Mouse (Mus musculus): ENCODE measurements around the gene Smad9.
"Not testable (repeated sequence)": the region's sequence is repeated elsewhere in the genome, so short reads cannot be mapped to it uniquely, and the experiment has no call there.

Smad9 gene

DNA sequence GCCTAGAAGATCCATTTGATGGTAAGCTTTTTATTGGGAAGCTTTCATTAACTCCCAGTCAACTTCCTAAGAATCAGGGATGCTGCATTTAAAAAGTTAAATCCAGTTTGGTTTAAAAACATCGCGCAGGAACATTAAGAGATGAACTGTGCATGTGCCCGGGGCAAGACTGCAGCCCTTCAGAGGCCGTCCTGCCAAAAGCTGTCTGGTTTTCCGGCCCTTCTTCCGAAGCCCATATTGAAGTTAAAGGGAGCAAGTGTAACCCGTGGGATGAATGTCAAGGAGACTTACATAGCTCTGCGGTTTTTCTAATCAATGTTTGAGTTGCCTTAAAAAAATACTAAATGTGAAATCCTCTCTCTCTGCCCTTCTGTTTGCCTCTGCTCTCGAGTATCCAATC lies 3.8 kb downstream of the Smad9 start:
- DNase-seq: no peak

DNA sequence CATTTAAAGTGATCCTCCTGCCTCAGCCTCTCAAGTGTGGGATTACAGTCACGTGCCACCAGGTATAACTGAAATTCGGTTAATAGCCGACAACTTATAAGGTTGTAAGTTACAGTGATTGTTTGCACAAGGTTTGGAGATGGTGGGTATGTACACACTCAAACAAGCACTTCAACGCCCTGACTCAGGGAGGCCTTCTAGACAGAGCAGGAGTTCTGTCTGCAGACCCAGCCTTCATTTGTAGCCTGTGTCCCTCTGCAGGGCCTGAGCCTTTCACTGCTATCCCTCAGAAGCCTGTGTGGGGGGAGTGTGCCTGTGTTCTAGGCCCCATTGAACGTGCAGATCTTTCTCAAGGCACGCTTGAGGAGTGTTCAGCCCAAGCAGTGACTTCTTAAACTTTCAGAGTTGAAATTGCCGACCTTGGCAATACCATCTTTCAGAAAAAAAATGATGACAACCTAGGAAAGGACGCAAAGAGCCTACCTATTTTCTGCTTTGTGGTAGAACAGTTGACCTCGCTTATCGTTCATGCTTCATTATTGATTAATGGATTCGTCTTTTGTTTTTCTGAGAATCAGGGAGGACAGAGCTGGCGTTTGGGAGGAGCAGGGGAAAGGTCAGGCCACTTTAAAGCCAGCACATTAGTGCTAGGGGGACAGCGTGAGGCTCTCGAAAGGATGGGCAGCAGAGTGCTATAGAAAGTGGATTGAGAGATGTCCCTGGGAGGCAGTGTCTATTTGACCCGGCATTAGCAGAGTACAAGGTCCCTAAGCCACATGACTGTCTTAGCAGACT lies 5.1 kb downstream of the Smad9 start:
- DNase-seq: no peak

DNA sequence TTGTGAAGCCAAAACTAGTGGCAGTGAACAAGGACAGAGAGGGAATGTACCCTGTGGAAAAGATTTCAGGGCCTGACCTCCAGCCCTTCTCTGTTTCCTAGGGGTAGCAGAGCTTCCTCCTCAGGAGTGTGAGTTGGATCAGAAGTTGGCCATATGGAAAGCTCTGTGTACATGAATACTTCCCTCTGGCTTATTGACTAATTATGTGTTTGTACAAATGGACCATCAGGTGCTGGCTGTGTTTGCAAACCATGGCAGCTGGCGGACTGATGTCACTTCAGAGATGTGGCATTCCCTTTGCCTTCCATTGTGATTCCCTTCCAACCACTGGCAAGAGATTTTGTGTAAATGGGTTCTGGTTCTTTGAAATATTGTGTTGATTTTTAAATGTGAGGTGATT lies 5.9 kb downstream of the Smad9 start:
- DNase-seq: peak; percentile 22 to 63

DNA sequence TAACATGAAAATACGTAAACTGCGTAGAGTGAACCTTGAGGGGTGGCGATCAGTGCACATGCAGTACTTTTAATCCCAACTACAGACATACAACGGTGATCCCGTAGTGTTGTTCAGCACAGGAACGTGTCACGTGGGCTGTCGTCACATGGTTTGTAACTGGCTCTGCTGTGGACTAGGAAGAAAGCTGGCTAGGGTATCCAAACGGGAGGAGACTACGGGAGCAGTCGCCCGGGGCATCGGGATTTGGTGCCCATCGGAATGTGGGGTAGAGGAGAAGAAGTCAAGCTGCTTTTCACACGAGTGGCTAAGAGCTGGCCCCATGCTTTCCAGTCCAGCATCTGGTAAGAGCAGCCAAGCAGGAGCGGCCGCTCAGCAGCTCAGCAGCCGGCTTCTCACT lies 9.0 kb downstream of the Smad9 start:
- DNase-seq: peak; percentile 18 to 49

DNA sequence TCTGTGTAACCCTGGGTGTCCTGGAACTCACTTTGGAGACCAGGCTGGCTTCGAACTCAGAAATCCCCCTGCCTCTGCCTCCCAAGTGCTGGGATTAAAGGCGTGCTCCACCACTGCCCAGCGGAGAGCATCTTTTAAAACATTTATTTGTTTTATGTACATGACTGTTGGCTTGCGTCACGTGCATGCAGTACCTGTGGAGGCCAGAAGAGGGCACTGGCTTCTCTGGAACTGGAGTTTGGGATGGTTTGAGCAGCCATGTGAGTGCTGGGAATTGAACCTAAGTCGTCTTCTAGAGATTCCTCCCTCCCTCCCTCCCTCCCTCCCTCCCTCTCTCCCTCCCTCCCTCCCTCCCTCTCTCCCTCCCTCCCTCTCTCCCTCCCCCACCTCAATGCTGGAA lies 10.1 kb downstream of the Smad9 start:
- not testable (repeated sequence) for DNase-seq

DNA sequence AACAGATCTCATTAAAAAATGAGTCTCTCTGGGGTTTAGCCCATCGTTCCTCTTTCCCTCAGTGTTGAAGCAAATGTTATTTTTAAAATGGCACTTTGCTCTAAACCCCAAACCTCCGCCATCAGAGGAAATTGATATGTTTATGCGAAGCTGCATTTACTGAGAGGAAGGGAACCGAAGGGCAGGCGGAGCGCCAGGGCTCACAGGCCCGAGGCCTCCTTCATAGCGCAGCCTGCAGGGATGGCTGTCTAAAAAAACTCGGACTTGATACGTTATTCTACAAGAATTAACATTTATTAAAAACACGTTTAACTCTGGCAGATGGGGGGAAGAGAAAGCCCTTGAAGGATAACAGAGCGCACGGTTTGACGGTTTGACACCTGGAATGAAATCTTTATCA lies 10.7 kb downstream of the Smad9 start:
- DNase-seq: no peak

DNA sequence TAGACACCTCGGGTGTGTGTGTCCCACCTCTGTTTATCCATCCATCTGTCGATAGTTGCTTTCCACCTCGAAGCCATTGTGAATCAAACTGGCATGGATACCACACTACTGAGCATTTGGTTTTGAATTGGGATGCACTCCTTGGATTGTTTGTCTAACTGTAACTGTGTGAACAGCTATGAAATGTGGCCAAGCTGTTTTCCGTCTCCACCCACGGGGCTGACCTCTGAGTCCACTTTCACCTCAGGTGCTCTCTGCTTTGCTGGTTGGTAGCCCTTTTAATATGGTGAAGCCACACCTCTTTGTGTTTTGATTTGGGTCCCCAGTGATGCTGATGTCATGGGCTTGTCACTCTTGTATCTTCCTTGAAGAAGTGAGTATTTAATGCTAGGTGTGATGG lies 11.4 kb downstream of the Smad9 start:
- DNase-seq: no peak

DNA sequence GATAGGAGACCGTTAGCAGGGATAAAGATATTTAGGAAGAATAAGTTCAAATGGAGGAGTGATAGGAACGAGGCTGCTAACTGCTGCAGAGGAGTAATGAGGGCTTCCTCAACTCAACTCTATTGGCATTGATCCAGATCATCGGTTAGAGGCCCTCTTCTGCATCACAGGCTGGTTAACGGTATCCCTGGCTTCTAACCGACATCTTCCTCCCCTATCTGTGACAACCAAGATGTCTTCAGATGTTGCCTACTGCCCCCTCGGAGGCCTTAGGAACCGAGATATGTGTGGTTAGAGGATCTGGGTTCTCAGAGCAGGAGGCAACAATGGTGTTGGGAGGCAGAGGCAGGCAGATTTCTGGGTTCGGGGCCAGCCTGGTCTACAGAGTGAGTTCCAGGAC lies 13.2 kb downstream of the Smad9 start:
- no peak for DNase-seq

DNA sequence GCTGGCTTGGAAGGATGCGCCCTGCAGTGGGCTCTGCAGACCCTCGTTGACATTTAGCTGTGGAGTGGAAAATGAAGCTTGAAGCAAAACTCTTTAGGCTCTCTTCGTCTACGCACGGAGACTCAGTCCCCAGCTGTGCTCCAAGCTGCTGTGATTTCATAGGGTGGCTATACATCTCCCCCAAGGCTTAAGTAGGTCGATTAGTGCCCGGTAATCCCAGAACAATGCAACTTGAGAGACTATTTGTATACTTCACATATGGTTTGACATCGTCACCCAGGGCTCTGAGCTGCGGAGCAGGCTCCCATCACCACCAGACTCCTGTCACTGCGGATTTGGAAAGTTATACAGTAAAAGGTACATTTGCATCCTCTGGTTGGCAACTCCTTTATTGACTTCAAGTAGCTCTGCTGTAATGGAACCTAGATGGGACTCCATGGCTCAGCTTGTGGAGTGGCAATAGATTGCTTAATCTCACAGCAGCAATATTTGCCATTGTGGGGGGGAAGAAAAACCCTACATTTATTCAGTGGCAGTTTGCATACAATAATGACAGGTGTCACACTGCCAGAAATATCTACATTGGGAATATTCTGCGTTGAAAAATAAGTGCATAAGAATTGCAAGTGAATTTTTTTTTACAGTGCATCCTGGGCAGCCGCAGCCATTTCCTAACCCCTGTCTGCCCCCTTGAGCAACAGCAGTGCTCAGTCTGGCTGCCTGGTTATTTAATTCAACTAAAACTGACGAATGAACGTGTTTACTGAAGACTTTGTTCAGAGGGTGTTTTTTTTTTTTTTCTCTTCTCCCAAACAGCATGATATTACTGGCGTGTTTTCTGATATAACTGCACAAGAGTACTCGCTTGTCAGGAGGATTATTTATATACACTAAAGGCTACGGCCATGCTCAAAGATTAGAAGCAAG lies 14.2 kb downstream of the Smad9 start:
- DNase-seq: no peak

DNA sequence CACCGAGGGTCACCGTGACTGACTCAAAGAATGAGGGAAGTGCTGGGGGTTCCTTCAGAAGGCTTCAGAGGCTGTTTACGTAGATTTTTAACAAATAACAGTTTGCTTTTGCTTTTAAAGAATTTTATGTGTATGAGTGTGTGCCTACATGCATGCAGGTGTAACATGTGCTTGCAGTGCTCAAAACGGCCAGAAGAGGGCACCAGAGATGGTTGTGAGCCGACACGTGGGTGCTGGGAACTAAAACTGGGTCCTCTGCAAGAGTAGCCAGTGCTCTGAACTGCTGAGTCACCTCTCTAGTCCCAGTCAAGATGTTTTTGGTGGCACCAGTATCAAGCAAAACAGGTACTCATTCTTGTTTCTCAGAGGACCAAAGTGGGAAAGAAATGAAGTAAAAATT lies 18.2 kb downstream of the Smad9 start:
- DNase-seq: no peak

DNA sequence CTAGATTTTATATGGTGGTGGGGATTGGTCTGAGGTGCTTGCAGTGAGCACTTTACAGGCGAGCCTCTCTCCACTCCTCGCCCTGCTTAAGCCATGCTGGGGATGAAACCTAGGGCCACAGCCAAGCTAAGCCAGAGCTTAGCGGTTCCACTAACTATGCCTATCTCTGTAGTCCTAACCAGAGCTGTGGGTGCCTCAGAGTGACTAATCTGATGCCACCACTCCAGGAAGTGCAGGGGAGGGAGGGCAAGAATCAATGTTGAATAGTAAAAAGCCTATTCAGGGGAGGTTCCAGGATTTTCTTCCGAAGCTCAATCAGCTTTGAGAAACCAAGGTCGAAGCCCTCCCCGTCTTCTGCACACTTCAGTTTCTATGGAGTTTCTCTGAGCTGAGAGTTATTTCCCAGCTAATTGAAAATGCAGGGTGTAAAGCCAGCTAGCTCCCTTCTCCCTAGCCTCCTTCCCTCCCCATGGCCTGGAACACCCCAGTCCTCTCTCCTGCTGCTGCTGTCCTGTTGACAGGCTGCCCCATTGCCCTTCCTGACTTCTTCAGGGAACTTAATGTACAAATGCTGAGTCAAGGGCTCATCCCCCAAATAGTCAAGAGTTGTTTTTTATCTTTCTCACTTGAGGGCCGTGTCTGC lies 20.7 kb downstream of the Smad9 start:
- no peak for DNase-seq

DNA sequence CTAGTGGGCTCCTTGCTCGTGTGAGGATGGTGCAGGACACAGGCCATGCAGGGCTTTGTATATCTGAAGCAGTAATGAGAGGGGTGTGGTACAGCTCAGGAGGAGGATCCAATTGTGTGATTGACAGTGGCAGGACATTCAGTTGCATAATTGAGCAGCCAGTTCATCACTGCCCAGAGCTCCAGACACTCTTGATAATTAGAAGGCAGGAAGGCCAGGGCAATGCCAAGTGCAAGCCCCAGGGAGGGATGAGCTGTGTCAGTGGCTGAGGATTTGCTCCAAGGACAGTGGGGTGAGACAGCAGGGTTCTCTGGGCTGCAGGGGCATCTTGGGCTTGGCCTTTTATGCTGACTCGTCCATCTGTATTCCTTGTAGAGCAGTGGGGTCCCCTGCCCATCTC lies 35.2 kb downstream of the Smad9 start:
- no peak for DNase-seq

DNA sequence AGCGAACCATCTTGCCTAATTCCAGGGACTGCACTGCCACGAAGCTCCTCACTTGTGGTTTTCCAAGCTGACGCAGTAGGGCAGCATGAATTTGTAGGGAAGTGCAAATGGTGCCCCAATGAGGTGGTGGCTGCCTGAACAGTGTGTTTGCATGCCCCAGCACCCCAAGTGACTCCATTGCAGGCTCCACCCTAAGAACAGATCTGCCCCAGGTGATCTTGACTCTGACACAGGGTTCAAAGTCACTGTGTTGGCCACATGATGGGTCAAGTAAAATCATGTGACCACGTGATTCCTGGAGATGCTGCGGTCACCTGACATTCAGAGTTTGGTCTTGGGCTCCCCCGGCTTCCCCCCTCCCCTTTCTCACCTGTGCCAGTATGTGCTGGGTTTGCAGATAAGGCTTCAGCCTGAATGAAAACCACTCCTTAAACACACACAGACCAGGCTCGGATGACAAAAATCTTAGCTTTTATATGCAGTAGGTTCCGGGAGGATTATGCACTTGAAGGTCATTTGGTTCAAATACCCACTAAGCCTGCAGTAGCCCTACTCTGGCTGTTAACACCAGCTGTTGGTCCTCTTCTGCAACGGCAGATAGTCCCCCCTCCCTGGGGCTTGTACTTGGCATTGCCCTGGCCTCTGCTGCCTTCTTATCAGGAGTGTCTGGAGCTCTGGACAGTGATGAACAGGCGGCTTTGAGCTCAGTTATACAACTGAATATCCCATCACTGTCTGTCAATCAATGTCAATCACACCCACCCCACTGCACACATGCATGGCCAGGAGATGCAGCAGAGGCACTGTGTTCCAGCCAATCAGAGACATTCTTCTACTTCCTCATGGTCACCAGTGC lies 36.7 kb downstream of the Smad9 start:
- DNase-seq: no peak

DNA sequence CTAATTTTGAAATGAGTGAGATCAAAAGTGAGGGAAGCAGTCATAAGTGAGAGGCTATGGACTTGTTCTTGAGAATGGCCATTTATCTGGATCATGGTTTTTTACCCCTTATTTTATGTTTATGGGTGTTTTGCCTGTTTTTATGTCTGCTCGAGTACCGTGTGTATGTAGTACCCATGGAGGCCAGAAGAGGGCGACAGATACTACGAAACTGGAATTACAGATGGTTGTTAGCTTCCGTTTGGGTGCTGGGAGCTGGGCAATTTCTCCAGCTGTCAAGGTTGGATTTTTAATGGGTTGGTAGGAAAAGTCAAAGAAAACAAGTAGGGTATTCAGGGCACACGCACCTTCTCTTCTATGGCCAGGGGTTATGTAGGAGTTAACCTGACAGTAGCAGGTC lies 38.4 kb downstream of the Smad9 start:
- DNase-seq: no peak

DNA sequence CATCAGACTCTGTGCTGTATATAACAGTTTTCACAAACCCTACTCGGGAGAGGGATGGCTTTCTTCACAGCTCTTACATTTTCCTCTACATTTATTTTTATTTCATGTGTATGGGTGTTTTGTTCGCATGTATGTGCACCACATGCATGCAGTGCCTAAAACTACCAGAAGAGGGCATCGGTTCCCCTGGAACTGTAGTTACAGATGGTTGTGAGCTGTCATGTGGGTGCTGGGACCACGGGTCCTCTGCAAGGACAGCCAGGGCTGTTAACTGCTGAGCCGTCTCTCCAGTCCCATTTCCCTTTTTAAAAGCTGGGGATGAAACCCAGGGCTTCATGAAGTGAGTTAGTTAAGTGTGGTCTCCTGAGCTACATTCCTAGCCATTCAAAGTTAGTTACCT lies 40.0 kb downstream of the Smad9 start:
- DNase-seq: no peak

DNA sequence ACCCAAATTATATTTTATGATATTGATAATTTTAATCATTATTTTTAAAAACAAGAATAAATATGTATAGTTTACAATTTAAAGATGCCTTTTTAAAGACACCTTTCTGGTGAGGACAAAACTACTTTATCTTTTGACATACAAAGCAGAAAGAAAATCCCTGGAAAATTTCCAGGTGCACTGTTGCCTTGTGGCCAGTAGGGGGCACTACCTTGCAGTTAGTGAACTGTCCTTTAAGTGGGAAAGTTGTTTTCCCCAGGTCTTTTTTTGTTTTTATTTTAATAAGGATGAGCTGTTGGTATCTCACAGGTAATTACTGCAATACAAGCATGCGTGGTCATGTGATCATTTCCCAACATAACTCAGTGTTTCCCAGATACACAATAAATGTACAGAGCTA lies 40.4 kb downstream of the Smad9 start:
- DNase-seq: no peak

DNA sequence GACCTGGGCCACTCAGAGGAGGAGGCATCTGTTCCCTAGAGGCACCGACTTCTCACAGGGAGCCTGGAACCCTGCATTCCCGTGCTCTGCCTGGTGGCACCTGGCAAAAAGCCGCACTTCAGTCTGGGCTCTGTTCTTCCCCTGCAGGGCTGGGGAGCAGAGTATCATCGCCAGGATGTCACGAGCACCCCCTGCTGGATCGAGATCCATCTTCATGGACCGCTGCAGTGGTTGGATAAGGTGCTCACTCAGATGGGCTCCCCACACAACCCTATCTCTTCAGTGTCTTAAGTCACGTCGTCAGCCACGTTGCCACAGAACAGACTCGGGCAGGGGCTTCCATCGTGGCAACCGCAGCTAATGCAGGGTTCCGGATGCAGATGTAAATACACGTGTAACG lies 41.8 kb downstream of the Smad9 start:
- peak; percentile 62 to 65 for DNase-seq

DNA sequence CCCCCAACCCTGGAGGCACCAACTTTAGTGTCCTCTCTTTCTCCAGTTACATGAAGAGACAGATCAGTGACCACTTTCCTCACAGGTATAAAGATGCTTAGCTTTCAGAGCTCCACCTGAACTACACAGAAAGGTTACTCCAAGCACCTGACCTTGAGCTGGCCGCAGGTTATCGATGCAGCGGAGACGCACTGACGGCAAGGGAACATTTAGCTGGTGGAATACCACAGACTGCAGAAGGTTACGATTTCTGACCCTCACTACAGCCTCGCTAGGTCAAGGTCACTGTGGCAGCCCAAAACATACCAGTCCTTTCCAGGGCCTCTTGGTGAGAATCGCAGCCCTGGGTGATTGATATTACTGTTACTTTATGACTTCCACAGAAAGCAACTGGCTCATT lies 48.3 kb downstream of the Smad9 start:
- no peak for DNase-seq

DNA sequence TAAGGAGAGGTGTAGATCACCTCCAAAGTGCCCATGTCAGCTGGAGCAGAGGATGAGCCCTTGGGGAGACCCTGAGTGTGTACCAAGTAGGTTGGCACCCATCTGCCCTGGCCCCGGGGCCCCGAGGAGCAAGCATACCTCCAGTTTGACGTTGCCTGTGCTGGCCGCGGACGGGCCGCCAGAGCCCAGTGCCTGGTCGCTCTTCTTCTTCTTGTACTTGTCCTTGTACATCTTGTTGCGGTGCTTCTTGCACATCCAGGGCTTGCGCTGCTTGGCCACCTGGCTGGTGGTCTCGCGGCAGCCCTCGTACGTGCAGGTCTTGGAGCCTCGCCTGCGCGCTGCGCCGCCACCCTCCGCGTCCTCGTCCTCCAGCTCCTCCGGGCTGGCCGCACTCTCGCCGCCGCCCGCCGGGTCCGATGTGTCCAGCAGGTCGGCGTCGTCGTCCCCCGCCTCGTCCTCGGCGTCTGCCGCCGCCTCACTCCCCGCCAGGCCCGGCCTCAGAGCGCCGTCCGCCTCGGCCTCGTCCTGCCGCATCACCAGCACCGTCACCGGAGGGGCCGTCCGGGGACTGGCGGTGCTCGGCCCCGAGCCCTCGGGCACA lies 51.8 kb downstream of the Smad9 start:
- DNase-seq: no peak

DNA sequence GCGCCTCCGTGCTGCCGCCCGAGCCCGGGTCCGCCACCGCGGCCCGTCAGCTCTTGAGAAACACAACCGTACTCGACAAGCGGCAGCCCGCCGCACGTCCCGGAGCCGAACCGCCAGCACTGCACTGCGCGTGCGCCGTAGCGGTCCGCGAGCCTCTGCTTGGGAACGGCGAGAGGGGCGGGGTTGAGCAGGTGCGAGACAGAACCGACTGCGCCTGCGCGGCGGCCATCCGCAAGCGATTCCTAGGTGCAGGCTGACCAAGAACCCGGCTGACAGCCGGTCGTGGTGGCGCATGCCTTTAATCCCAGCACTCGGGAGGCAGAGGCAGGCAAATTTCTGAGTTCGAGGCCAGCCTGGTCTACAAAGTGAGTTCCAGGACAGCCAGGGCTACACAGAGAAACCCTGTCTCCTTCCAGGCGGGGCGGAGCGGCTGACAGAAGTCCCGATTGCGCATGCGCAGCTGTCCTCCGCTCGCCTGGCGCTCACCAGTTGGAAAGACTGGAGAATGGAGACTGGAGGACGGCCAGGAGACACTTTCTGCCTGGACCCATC lies 52.4 kb downstream of the Smad9 start, which contains the start of gene Rfxap:
TSS of gene Rfxap (minus strand) at position 126 of the 552 bp plus-strand sequence.
- DNase-seq: peak; percentile 96

DNA sequence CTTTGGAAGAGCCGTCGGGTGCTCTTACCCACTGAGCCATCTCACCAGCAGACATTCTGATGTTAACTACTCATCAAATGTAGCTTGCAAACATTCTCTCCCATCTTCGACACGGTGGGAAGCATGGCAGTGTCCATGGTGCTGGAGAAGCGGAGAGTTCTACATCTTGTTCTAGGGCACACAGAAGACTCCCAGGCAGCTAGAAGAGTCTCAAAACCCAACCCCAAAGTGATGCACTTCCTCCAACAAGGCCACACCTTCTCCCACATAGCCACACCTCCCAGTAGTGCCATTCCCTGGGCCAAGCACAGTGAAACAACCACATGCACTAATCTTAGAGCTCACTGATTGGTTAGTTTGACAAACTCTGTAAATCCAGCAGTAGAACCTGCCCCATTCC lies 53.7 kb downstream of the Smad9 start:
- DNase-seq: no peak

DNA sequence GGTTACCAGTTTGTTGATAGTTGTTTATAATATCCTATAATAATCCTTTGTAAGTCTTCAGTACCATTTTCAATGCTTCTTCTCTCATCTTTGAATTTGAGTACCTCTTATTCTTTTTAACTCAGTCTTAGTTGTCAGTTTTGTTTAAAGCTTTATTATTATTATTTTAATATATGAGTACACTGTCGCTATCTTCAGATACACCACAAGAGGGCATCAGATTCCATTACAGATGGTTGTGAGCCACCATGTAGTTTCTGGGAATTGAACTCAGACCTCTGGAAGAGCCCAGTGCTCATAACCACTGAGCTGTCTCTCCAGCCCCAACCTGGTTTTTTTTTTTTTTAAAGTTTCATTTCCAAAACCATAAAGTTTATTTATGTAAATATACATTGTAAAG lies 56.2 kb downstream of the Smad9 start:
- DNase-seq: no peak
